In genomic region chr4:8238560-8239305, GRCm38 (mm10) we compare ENCODE assay signal across 8 mouse cellular contexts. TPM values are rescaled to one million over a fixed set of nuclear protein-coding genes. Genes with fewer than 3 reads are reported as not detected.
DNase-seq lines count a peak whose midpoint lies in the region; ATAC-seq and TF ChIP-seq lines count a peak whose summit lies in the region.

Gene Car8 (minus strand): TSS chr4:8239041.

- no peaks in the 10 kb centered on the region for H3K9me3 ChIP-seq in embryonic facial prominence, embryonic 13.5 days
- no peaks in the 10 kb centered on the region for H3K9me3 ChIP-seq in heart, embryonic 15.5 days (replicated peaks)
- H3K9me3 ChIP-seq in kidney, postnatal 0 days (replicated peaks; ENCODE audit: low read length): no peaks in the 10 kb centered on the region

- H3K4me1 ChIP-seq in embryonic facial prominence, embryonic 13.5 days: 0 out of 2 replicates have a peak, but pooled peaks cover 2% of the 10 kb centered on the region
- peaks cover 4% of the 10 kb centered on the region for H3K4me1 ChIP-seq in heart, embryonic 15.5 days (replicated peaks)
- peaks cover 3% of the 10 kb centered on the region; the same call in 1 of the 2 replicates for H3K4me1 ChIP-seq in kidney, postnatal 0 days (replicated peaks; ENCODE audit: insufficient read depth, low read length)
- no peaks in the 10 kb centered on the region for H3K4me1 ChIP-seq in lung, adult 2 months (ENCODE audit: control insufficient read depth, insufficient read depth, low read length)

- WGBS in embryonic facial prominence, embryonic 13.5 days: 1% methylated on average over 49 of the region's 49 CpGs
- 1% methylated on average over 49 of the region's 49 CpGs for WGBS in heart, embryonic 15.5 days
- under 1% methylated on average over 46 of the region's 49 CpGs for WGBS in kidney, postnatal 0 days
- WGBS in lung, adult 2 months: 2% methylated on average over 49 of the region's 49 CpGs

- peak; percentile 18 to 39 for DNase-seq in left cerebral cortex, adult 2 months (ENCODE audit: extremely low spot score in 1 of 2, low spot score in 2 of 2)
- DNase-seq in left cerebral cortex, adult 11 months (ENCODE audit: low spot score): no peak
- peak; percentile 56 for DNase-seq in kidney, postnatal 0 days (ENCODE audit: low spot score)
- peak; percentile 41 for DNase-seq in lung, adult 2 months
- DNase-seq in retina, postnatal 1 day: peak; percentile 74
- DNase-seq in MN1 (ENCODE audit: low spot score): no peak

- peak within 1 kb of the TSS; percentile 100 for H3K4me2 ChIP-seq in embryonic facial prominence, embryonic 13.5 days
- peak within 1 kb of the TSS; percentile 96 for H3K4me2 ChIP-seq in heart, embryonic 15.5 days
- peak within 1 kb of the TSS; percentile 100 for H3K4me2 ChIP-seq in kidney, postnatal 0 days (ENCODE audit: low read length)

- no peak within 1 kb of the TSS for H3K27ac ChIP-seq in left cerebral cortex, adult 2 months
- no peak within 1 kb of the TSS for H3K27ac ChIP-seq in embryonic facial prominence, embryonic 13.5 days
- no peak within 1 kb of the TSS for H3K27ac ChIP-seq in heart, embryonic 15.5 days
- H3K27ac ChIP-seq in kidney, postnatal 0 days: peak within 1 kb of the TSS; percentile 50; the same call in 1 of the 2 replicates

- H3K4me3 ChIP-seq in left cerebral cortex, adult 2 months: peak within 1 kb of the TSS; percentile 67
- peak within 1 kb of the TSS; percentile 66 for H3K4me3 ChIP-seq in embryonic facial prominence, embryonic 13.5 days
- H3K4me3 ChIP-seq in heart, embryonic 15.5 days: peak within 1 kb of the TSS; percentile 77
- H3K4me3 ChIP-seq in kidney, postnatal 0 days (replicated peaks; ENCODE audit: low read depth, low read length): peak within 1 kb of the TSS; percentile 69
- H3K4me3 ChIP-seq in lung, adult 2 months (replicated peaks; ENCODE audit: extremely low read depth, low read depth, low read length): peak within 1 kb of the TSS; percentile 73

- peak within 1 kb of the TSS; percentile 75 for H3K9ac ChIP-seq in embryonic facial prominence, embryonic 13.5 days
- peak within 1 kb of the TSS; percentile 74 for H3K9ac ChIP-seq in heart, embryonic 15.5 days
- peak within 1 kb of the TSS; percentile 69 for H3K9ac ChIP-seq in kidney, postnatal 0 days (ENCODE audit: low read depth, low read length)

- TF ChIP-seq CTCF in left cerebral cortex, adult 2 months (IDR thresholded peaks at IDR 0.05): no peak
- TF ChIP-seq CTCF in kidney, postnatal 0 days (IDR thresholded peaks at IDR 0.05; ENCODE audit: low read depth): no peak
- no peak for TF ChIP-seq CTCF in lung, adult 2 months (IDR thresholded peaks at IDR 0.05; ENCODE audit: insufficient read depth, low read length)

- peak; percentile 75; the same call in 1 of the 2 replicates for TF ChIP-seq POLR2A in lung, adult 2 months (IDR thresholded peaks at IDR 0.05; ENCODE audit: borderline replicate concordance, extremely low read depth, low read depth, low read length)

- no peaks in the 10 kb centered on the region for H3K36me3 ChIP-seq in embryonic facial prominence, embryonic 13.5 days
- H3K36me3 ChIP-seq in heart, embryonic 15.5 days: no peaks in the 10 kb centered on the region
- no peaks in the 10 kb centered on the region for H3K36me3 ChIP-seq in kidney, postnatal 0 days (ENCODE audit: insufficient read depth, low read length)

- intact Hi-C loops in left cerebral cortex, adult 2 months (cut with DNase I): loop anchor here (5.0 kb wide), 2 partner anchors 124 to 899 kb away; no protein-coding TSS in a partner anchor

- peak; percentile 74; the same call in 1 of the 2 replicates for ATAC-seq in embryonic facial prominence, embryonic 13.5 days (ENCODE audit: insufficient number of reproducible peaks, insufficient read depth, low FRiP score, low TSS enrichment, low read depth)
- ATAC-seq in heart, embryonic 15.5 days (replicated peaks; ENCODE audit: insufficient number of reproducible peaks, insufficient read depth, low FRiP score, low read depth): peak; percentile 86
- ATAC-seq in kidney, postnatal 0 days (replicated peaks; ENCODE audit: low FRiP score, low read depth): peak; percentile 86

- H3K27me3 ChIP-seq in embryonic facial prominence, embryonic 13.5 days: peaks cover 14% of the 10 kb centered on the region
- H3K27me3 ChIP-seq in heart, embryonic 15.5 days: no peaks in the 10 kb centered on the region
- no peaks in the 10 kb centered on the region for H3K27me3 ChIP-seq in kidney, postnatal 0 days (ENCODE audit: insufficient read depth, low read length)

RNA-seq across cellular contexts. Expression of gene Car8, which starts in this region (rescaled TPM):
- 1 to 10 TPM; 6.8 to 8.4 TPM for total RNA-seq in left cerebral cortex, adult 2 months (2021)
- 2.4 and 2.6 TPM in 2 replicates for polyA plus RNA-seq in embryonic facial prominence, embryonic 13.5 days (2015; fragmentation: Nextera tagmentation; extraction: Ambion mirVana)
- 10.2 and 11.5 TPM in 2 replicates for polyA plus RNA-seq in heart, embryonic 15.5 days (2015; fragmentation: Nextera tagmentation; extraction: Ambion mirVana)
- polyA plus RNA-seq in kidney, postnatal 0 days (2015; fragmentation: Nextera tagmentation; extraction: Ambion mirVana): 9.7 and 10.7 TPM in 2 replicates
- polyA plus RNA-seq in lung, adult 2 months (2012; rRNA removed): 11.1 and 15.1 TPM in 2 replicates

Comparison
In these comparisons a context has a peak if more than half of its experiments do, and no peak if none do; other contexts are left out.
1. DNase-seq: peak in left cerebral cortex, adult 2 months (2 of 2), kidney, postnatal 0 days (single experiment), lung, adult 2 months (single experiment) and retina, postnatal 1 day (single experiment); none in left cerebral cortex, adult 11 months (single experiment) and MN1 (single experiment).
2. Peak in every context shown above with its lines, with median percentiles within 50 percentile points of each other: H3K4me3 ChIP-seq, ATAC-seq, H3K4me2 ChIP-seq and H3K9ac ChIP-seq.